Mouse (Mus musculus): Measurements from ENCODE around the gene Samm50. TPM values are rescaled to one million over a fixed set of nuclear protein-coding genes. Genes with fewer than 3 reads are reported as not detected.

Gene Samm50
- total RNA-seq (2023) = 10 to 100 TPM; 79.9 to 86.1 TPM

DNA sequence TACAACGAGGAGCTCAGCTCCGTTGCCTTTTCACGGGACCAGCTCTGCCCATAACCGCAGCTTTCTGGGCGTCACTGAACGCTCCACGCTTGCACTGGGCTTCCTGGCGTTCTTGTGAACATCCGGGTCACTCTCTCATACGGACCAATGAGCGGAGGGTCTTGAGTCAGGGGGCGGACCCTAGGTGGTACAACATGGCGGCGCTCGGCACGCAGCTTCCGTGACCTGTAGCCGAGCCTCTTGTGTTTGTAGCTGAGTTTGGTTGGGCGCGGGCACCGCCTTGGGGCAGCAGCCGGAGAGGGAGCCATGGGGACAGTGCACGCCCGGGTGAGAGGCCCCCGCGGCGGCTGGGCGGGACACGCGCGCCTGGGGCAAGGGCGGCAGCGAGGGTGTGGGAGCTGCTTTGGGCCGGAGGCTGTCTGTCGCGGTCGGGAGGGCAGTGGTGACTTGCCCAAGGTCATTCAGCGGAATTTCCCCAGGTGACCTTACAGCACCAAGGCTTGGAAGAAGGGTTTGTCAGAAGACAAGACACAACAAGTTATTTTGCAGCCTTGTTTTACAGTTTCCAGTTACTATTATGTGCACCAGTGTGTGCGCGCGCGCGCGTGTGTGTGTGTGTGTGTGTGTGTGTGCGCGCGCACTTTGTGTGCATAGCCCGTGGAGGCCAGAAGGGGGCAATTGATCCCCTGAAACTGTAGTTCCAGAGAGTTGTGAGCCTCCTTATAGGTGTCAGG, at the start of gene Samm50:
Samm50 (plus strand) TSS at position 184 of the 734 bp plus-strand sequence.

DNA sequence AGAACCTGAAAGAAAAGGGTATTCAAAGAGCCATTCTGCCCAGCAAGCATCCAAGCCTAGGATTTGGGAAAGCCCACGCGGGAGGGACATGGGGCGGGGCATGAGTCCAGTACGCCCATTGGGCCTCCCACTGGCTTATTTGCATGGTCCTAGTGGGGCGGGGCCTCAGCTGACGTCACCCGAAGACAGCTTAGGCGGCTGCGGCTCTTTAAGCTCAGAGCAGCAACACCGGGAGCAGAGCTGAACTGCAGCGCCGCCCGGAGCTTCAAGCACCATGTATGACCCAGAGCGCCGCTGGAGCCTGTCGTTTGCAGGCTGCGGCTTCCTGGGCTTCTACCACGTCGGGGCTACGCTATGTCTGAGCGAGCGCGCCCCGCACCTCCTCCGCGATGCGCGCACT, 24.4 kb upstream of the Samm50 start, which contains the start of gene Pnpla3:
Pnpla3 (plus strand) TSS at position 238 of the 400 bp plus-strand sequence.

DNA sequence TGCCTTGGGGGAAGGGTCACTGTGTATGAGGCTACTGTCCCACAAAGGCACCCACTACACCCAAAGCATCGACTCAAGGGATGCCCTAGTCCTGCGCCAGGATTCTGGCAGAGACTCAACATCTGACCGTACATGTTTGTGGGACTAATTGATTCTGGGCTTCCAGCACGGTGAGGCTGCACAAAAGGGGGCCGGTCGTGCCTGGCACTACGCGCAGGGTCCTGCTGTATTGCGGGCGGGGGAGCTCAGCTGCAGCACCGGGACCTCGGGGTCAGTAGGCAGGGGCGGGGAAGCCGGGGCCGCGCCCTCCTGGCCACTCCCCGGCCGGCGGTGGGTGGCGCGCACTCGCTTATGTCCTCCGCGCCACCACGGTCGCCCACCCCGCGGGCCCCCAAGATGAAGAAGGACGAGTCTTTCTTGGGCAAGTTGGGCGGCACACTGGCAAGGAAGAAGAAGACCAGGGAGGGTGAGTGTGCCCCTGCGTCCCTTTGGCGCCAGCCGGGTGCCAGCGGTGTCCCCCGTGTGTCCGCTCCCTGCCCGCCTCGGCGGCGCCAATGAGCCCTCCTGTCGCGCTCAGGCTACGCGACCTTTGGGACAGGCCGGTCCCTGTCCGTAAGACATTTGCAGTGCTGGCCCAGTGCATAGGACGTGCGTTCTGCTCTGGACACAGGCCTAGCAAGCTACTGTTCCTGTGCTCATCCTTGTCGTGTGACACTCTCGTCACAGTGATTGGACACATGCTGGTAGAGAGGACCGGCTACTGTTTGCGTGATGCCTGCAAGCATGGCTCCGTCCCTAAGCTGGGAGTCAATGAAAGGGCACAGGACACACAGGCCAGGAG, 39.9 kb downstream of the Samm50 start, which contains the start of gene Parvb:
Parvb (plus strand) TSS at position 323 of the 841 bp plus-strand sequence.

Other genes starting within 250 kb of the Samm50 start
- gene Efcab6, start 126.9 kb upstream of the Samm50 start, total RNA-seq (2023) = not detected
- gene Sult4a1, start 86.5 kb upstream of the Samm50 start, total RNA-seq (2023) = not detected
- not detected for gene Pnpla5, start 69.1 kb upstream of the Samm50 start, total RNA-seq (2023)
- gene Pnpla3, start 24.4 kb upstream of the Samm50 start, total RNA-seq (2023) = not detected
- gene Parvb, start 39.8 kb downstream of the Samm50 start, total RNA-seq (2023) = 1 to 10 TPM in 1 of 2 experiments, under 1 TPM in 1; 0.39 to 1.2 TPM
- 10 to 100 TPM; 82.0 to 92.2 TPM for gene Parvg, start 131.8 kb downstream of the Samm50 start, total RNA-seq (2023)

Data from T-cell, adult 66 days (primary cell).